Mouse (Mus musculus): ENCODE data around the gene Agfg2.

Agfg2 gene

GRCm38 (mm10) chr5:137683388-137684293, 885 bp downstream of the Agfg2 start:
- no peak for DNase-seq (ENCODE audit: low spot score)

- no peak for DNase-seq (ENCODE audit: low spot score)
These were observed 2.0 kb downstream of the Agfg2 start for GRCm38 (mm10) chr5:137682526-137682925.

- DNase-seq (ENCODE audit: low spot score) = no peak
These were observed 4.8 kb downstream of the Agfg2 start for GRCm38 (mm10) chr5:137679726-137680125.

- DNase-seq (ENCODE audit: low spot score) = no peak
These were observed 5.8 kb downstream of the Agfg2 start for GRCm38 (mm10) chr5:137678736-137679135.

- no peak for DNase-seq (ENCODE audit: low spot score)
These were observed 6.7 kb downstream of the Agfg2 start for GRCm38 (mm10) chr5:137677859-137678258.

GRCm38 (mm10) chr5:137674786-137675185, 9.7 kb downstream of the Agfg2 start:
- DNase-seq (ENCODE audit: low spot score) = no peak

GRCm38 (mm10) chr5:137673015-137673414, 11.5 kb downstream of the Agfg2 start:
- peak; percentile 79 for DNase-seq (ENCODE audit: low spot score)

GRCm38 (mm10) chr5:137672361-137672760, 12.2 kb downstream of the Agfg2 start:
- DNase-seq (ENCODE audit: low spot score) = no peak

- DNase-seq (ENCODE audit: low spot score) = no peak
These were observed 12.9 kb downstream of the Agfg2 start for GRCm38 (mm10) chr5:137671443-137672240.

- no peak for DNase-seq (ENCODE audit: low spot score)
These were observed 14.3 kb downstream of the Agfg2 start for GRCm38 (mm10) chr5:137670240-137670639.

GRCm38 (mm10) chr5:137668971-137669370, 15.6 kb downstream of the Agfg2 start:
- no peak for DNase-seq (ENCODE audit: low spot score)

GRCm38 (mm10) chr5:137663057-137663456, 21.5 kb downstream of the Agfg2 start:
- DNase-seq (ENCODE audit: low spot score) = no peak

GRCm38 (mm10) chr5:137660064-137660688, 24.4 kb downstream of the Agfg2 start:
- DNase-seq (ENCODE audit: low spot score) = no peak

GRCm38 (mm10) chr5:137656977-137657376, 27.5 kb downstream of the Agfg2 start:
- DNase-seq (ENCODE audit: low spot score) = no peak

GRCm38 (mm10) chr5:137654746-137655145, 29.8 kb downstream of the Agfg2 start:
- DNase-seq (ENCODE audit: low spot score) = no peak

- no peak for DNase-seq (ENCODE audit: low spot score)
These were observed 31.2 kb downstream of the Agfg2 start for GRCm38 (mm10) chr5:137653366-137653765.

- peak; percentile 66 for DNase-seq (ENCODE audit: low spot score)
These were observed 32.1 kb downstream of the Agfg2 start for GRCm38 (mm10) chr5:137652474-137652873.

- DNase-seq (ENCODE audit: low spot score) = no peak
These were observed 34.6 kb downstream of the Agfg2 start for GRCm38 (mm10) chr5:137649669-137650571.

GRCm38 (mm10) chr5:137649251-137649650, 35.3 kb downstream of the Agfg2 start:
- no peak for DNase-seq (ENCODE audit: low spot score)

- no peak for DNase-seq (ENCODE audit: low spot score)
These were observed 36.5 kb downstream of the Agfg2 start for GRCm38 (mm10) chr5:137647827-137648601.

- DNase-seq (ENCODE audit: low spot score) = no peak
These were observed 38.9 kb downstream of the Agfg2 start, which contains the start of gene Irs3 for GRCm38 (mm10) chr5:137645652-137646091. Gene Irs3, minus strand, starts transcription at chr5:137645714.

Data from c-Kit-positive CD71-positive TER-119-positive erythroid progenitor cells, embryonic 14.5 days (primary cell).